Mouse (Mus musculus) heart, adult 11 months (tissue): ENCODE measurements around the gene Rnaseh2b.

Source experiments
- DNase-seq: peaks from one replicate; pipeline ENCODE4 v3.0.0; 2022

The Rnaseh2b gene

GRCm38 (mm10) chr14:62363774-62364173 is 71.4 kb downstream of the Rnaseh2b start:
- DNase-seq: peak; percentile 76

- DNase-seq: peak; percentile 97
Measured at GRCm38 (mm10) chr14:62370819-62371218, 78.4 kb downstream of the Rnaseh2b start.

- peak; percentile 91 for DNase-seq
Measured at GRCm38 (mm10) chr14:62374001-62374400, 81.6 kb downstream of the Rnaseh2b start.

GRCm38 (mm10) chr14:62375694-62376093 is 83.3 kb downstream of the Rnaseh2b start:
- DNase-seq: peak; percentile 94

- DNase-seq: no peak
Measured at GRCm38 (mm10) chr14:62376115-62376514, 83.7 kb downstream of the Rnaseh2b start.

GRCm38 (mm10) chr14:62379391-62379790 is 87.0 kb downstream of the Rnaseh2b start:
- DNase-seq: peak; percentile 71

- DNase-seq: peak; percentile 51
Measured at GRCm38 (mm10) chr14:62380606-62381005, 88.2 kb downstream of the Rnaseh2b start.

GRCm38 (mm10) chr14:62383109-62383508 is 90.7 kb downstream of the Rnaseh2b start:
- DNase-seq: peak; percentile 69

- peak; percentile 53 for DNase-seq
Measured at GRCm38 (mm10) chr14:62383786-62384299, 91.5 kb downstream of the Rnaseh2b start.

GRCm38 (mm10) chr14:62389064-62389728 is 96.8 kb downstream of the Rnaseh2b start:
- DNase-seq: peak; percentile 69

GRCm38 (mm10) chr14:62389729-62390536 is 97.5 kb downstream of the Rnaseh2b start:
- peak; percentile 90 for DNase-seq

- DNase-seq: peak; percentile 91
Measured at GRCm38 (mm10) chr14:62392754-62393153, 100.4 kb downstream of the Rnaseh2b start.

- DNase-seq: no peak
Measured at GRCm38 (mm10) chr14:62395346-62395745, 103.0 kb downstream of the Rnaseh2b start.

GRCm38 (mm10) chr14:62416007-62416741 is 123.8 kb downstream of the Rnaseh2b start:
- peak; percentile 72 for DNase-seq

GRCm38 (mm10) chr14:62416742-62417134 is 124.3 kb downstream of the Rnaseh2b start:
- DNase-seq: peak; percentile 89

- peak; percentile 41 for DNase-seq
Measured at GRCm38 (mm10) chr14:62417501-62417900, 125.1 kb downstream of the Rnaseh2b start.

- DNase-seq: peak; percentile 71
Measured at GRCm38 (mm10) chr14:62422265-62422664, 129.9 kb downstream of the Rnaseh2b start.
